Mouse (Mus musculus): ENCODE measurements around the gene Kctd17. TPM values are rescaled to one million over a fixed set of nuclear protein-coding genes. Genes with fewer than 3 reads are reported as not detected.

Gene Kctd17
- total RNA-seq, 2 experiments from 2014 or later: 313 to 338 TPM

- no peak for DNase-seq (ENCODE audit: low spot score in 2 of 2)
Observed at GRCm38 (mm10) chr15:78413083-78413718, 15.2 kb upstream of the Kctd17 start.

GRCm38 (mm10) chr15:78413719-78414117, 14.6 kb upstream of the Kctd17 start:
- no peak for DNase-seq (ENCODE audit: low spot score in 2 of 2)

GRCm38 (mm10) chr15:78414157-78414556, 14.2 kb upstream of the Kctd17 start:
- no peak for DNase-seq (ENCODE audit: low spot score in 2 of 2)

GRCm38 (mm10) chr15:78416937-78417336, 11.4 kb upstream of the Kctd17 start:
- DNase-seq (ENCODE audit: low spot score in 2 of 2): no peak

- no peak for DNase-seq (ENCODE audit: low spot score in 2 of 2)
Observed at GRCm38 (mm10) chr15:78420395-78420794, 8.0 kb upstream of the Kctd17 start.

- DNase-seq (ENCODE audit: low spot score in 2 of 2): peak; percentile 88 to 93
Observed at GRCm38 (mm10) chr15:78422046-78422956, 6.1 kb upstream of the Kctd17 start.

GRCm38 (mm10) chr15:78424507-78424906, 3.9 kb upstream of the Kctd17 start:
- DNase-seq (ENCODE audit: low spot score in 2 of 2): no peak

- DNase-seq (ENCODE audit: low spot score in 2 of 2): no peak
Observed at GRCm38 (mm10) chr15:78425230-78425629, 3.1 kb upstream of the Kctd17 start.

- DNase-seq (ENCODE audit: low spot score in 2 of 2): no peak
Observed at GRCm38 (mm10) chr15:78429139-78429459, 735 bp downstream of the Kctd17 start.

- no peak for DNase-seq (ENCODE audit: low spot score in 2 of 2)
Observed at GRCm38 (mm10) chr15:78429871-78430622, 1.7 kb downstream of the Kctd17 start.

- no peak for DNase-seq (ENCODE audit: low spot score in 2 of 2)
Observed at GRCm38 (mm10) chr15:78430874-78431273, 2.5 kb downstream of the Kctd17 start.

GRCm38 (mm10) chr15:78431541-78432121, 3.3 kb downstream of the Kctd17 start:
- no peak for DNase-seq (ENCODE audit: low spot score in 2 of 2)

GRCm38 (mm10) chr15:78434896-78435520, 6.6 kb downstream of the Kctd17 start:
- DNase-seq (ENCODE audit: low spot score in 2 of 2): peak; percentile 58 to 62

GRCm38 (mm10) chr15:78435681-78436080, 7.3 kb downstream of the Kctd17 start:
- no peak for DNase-seq (ENCODE audit: low spot score in 2 of 2)

- DNase-seq (ENCODE audit: low spot score in 2 of 2): peak; percentile 90 to 94
Observed at GRCm38 (mm10) chr15:78436380-78437192, 8.2 kb downstream of the Kctd17 start.

GRCm38 (mm10) chr15:78437237-78438017, 9.1 kb downstream of the Kctd17 start:
- DNase-seq (ENCODE audit: low spot score in 2 of 2): peak; percentile 70 to 88

GRCm38 (mm10) chr15:78438018-78438394, 9.6 kb downstream of the Kctd17 start:
- DNase-seq (ENCODE audit: low spot score in 2 of 2): no peak

GRCm38 (mm10) chr15:78438505-78438904, 10.1 kb downstream of the Kctd17 start:
- DNase-seq (ENCODE audit: low spot score in 2 of 2): no peak

GRCm38 (mm10) chr15:78438973-78439372, 10.6 kb downstream of the Kctd17 start:
- no peak for DNase-seq (ENCODE audit: low spot score in 2 of 2)

All from left cerebral cortex, adult 18-20 months (tissue).